Mouse (Mus musculus) heart, embryonic 12.5 days (tissue): ENCODE results near the gene Terb2. TPM values are rescaled to one million over a fixed set of nuclear protein-coding genes. Genes with fewer than 3 reads are reported as not detected.

Experiments used
- polyA plus RNA-seq: library from polyadenylated mRNA; unstranded; fragments of >200 nt; fragmentation: Nextera tagmentation; extraction: Ambion mirVana; gene quantifications from 2 replicates; pipeline ENCODE4 v1.2.1, GENCODE M21; 2016

Terb2 gene
- polyA plus RNA-seq, 1 experiment from 2014 or later, result not detected

Other genes starting within 250 kb of the Terb2 start
- 44.4 and 49.2 TPM in 2 replicates for gene Ctdspl2, start 230.3 kb upstream of the Terb2 start, polyA plus RNA-seq
- 0.18 TPM in 1 of 2 replicates, not detected in the other for gene Mageb3, start 230.2 kb upstream of the Terb2 start, polyA plus RNA-seq
- gene Eif3j1, start 157.7 kb upstream of the Terb2 start, polyA plus RNA-seq, result 14.2 and 15.7 TPM in 2 replicates
- gene Spg11, start 67.9 kb upstream of the Terb2 start, polyA plus RNA-seq, result 8.3 and 8.8 TPM in 2 replicates
- 246 and 247 TPM in 2 replicates for gene B2m, start 38.6 kb upstream of the Terb2 start, polyA plus RNA-seq
- 0.10 TPM in 1 of 2 replicates, not detected in the other for gene Trim69, start 25.6 kb upstream of the Terb2 start, polyA plus RNA-seq
- gene Patl2, start 83 bp upstream of the Terb2 start, polyA plus RNA-seq, result not detected in 2 replicates
- gene Sord, start 48.5 kb downstream of the Terb2 start, polyA plus RNA-seq, result 55.2 and 55.5 TPM in 2 replicates
- 0.13 TPM in 2 replicates for gene Duox2, start 112.2 kb downstream of the Terb2 start, polyA plus RNA-seq
- not detected in 2 replicates for gene Duoxa2, start 112.6 kb downstream of the Terb2 start, polyA plus RNA-seq
- gene Duoxa1, start 127.5 kb downstream of the Terb2 start, polyA plus RNA-seq, result not detected in 2 replicates
- gene Duox1, start 129.4 kb downstream of the Terb2 start, polyA plus RNA-seq, result 0.04 and 0.05 TPM in 2 replicates
- gene Shf, start 182.9 kb downstream of the Terb2 start, polyA plus RNA-seq, result 2.6 and 2.9 TPM in 2 replicates
- gene Slc28a2, start 240.2 kb downstream of the Terb2 start, polyA plus RNA-seq, result 0.19 and 0.24 TPM in 2 replicates